Mouse (Mus musculus) neural tube, embryonic 10.5 days (tissue): Measurements from ENCODE around the gene Kalrn.

ENCODE experiments used
- DNase-seq: peaks from one replicate; pipeline ENCODE4 v3.0.0-alpha.2; 2017; ENCODE audit warnings: low spot score; ENCODE audit errors: extremely low spot score

Kalrn gene

DNA sequence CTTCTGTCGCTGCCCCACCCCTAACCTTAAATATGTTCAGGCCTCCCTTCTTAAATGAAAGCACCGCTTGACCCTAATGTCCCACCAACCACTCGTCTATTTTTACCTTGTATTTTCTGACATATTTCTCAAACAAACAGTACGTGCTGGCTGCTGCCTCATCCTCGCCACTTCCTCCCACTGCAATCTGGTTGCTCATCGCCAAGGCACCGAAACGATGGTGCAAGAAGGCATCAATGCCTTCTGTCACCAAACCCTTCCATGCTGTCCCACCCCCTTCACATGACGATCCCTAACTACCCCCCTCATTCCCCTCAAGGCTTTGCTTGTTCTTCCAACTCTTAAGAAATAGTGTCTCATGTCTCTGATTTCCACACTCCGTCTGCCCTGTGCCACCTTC, 69.1 kb downstream of the Kalrn start:
- no peak for DNase-seq

DNA sequence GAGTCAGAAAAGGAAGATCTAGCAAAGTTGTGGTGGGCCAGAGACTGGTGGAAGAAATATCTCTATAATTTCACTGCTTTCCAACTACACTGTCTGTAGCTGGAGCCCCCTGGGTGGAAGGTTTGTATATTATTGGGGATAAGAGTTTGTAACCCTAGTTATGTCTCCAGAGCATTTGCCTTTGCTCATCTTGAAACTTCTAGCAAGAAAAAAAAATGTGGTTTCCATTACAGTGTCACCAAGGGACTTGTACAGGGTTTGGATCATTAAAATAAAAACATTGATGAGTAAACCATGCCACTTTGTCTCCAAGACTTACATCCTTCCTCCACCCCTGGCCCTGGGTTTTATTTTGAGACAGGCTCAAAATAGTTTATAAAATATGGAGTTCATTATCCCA, 71.2 kb downstream of the Kalrn start:
- no peak for DNase-seq

DNA sequence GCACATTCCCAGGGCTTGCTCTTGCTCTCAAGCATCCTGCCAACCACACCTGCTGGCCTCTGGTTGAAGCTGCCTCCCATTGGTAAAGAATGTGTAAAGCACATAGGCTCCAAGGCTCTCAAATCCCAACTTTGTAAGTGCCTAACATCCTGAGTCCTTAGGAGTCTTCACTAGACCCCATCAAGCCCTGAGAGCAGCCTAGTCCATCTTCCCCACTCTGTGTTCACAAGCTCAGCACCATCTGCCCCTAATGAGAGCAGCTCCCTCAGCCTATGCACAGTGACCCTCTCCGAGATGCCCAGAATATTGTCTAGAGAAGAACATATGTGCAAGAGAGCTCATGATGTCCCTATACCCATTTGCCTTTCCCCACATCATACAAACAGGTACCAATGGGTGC, 78.6 kb downstream of the Kalrn start:
- no peak for DNase-seq

- DNase-seq = no peak
Measured at GRCm38 (mm10) chr16:34493914-34494313, 79.4 kb downstream of the Kalrn start.

GRCm38 (mm10) chr16:34491225-34491624, 82.1 kb downstream of the Kalrn start:
- no peak for DNase-seq

DNA sequence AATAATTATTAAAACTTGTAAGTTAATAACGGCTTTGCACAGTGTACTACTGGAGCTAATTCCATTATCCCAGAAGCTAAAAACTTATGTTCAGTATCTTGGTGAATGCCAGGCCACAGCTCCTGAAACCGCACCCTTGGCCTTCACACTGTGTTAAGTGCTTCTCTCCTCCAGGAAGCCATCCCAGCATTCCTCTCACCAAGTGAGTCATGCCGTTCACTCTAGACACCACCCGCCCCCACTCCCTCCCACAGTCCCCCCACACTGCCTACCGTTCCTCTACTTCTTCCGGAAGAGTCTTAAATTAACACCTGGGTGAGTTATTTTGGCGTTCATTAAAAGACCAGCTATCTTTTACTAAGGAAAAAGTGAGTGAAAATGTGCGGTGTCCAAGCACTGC, 82.8 kb downstream of the Kalrn start:
- DNase-seq = no peak

GRCm38 (mm10) chr16:34489805-34490325, 83.5 kb downstream of the Kalrn start:
- no peak for DNase-seq

- no peak for DNase-seq
Measured at GRCm38 (mm10) chr16:34487823-34488222, 85.5 kb downstream of the Kalrn start.

DNA sequence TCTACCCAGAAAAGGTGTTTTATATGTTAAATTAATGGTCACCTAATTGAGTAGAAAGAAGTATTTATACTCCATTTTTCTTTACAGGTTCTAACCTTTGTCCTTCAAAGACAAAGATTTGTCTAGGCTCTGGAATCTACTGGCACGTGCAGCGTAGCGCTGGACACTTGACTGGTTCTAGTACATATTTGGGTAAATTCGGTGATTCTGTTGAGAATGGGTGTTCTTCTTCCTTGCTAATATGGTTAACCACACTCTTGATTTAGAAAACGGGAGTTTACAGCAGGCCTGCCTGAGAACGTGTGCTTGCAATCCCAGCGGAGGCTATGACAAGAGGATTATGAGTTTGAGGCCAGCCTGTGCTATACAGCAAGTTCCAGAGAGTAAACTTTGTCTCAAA, 86.1 kb downstream of the Kalrn start:
- no peak for DNase-seq

- DNase-seq = no peak
Measured at GRCm38 (mm10) chr16:34485483-34485882, 87.8 kb downstream of the Kalrn start.

- no peak for DNase-seq
Measured at GRCm38 (mm10) chr16:34484921-34485320, 88.4 kb downstream of the Kalrn start.

- no peak for DNase-seq
Measured at GRCm38 (mm10) chr16:34484213-34484612, 89.1 kb downstream of the Kalrn start.

GRCm38 (mm10) chr16:34483716-34484115, 89.6 kb downstream of the Kalrn start:
- DNase-seq = no peak

- DNase-seq = no peak
Measured at GRCm38 (mm10) chr16:34474741-34475140, 98.6 kb downstream of the Kalrn start.

- DNase-seq = no peak
Measured at GRCm38 (mm10) chr16:34473891-34474290, 99.4 kb downstream of the Kalrn start.

DNA sequence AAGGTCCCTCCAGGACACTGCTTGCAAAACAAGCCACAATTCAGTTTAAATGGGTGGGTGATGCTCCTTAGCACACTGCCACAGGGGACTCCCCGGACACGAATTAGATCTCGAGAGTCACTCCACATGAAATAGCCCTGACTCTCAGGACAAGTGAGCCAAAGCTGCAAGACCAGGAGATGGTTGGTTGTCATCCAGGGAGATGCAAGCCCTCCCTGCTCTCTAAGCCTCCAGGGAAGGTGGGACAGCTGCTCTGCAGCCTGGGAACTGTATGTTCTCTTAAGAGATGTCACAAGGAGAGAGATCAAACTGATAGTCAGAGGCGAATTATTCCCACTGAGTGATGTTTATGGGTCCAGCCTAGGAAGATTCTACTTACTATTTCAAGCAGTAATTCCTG, 101.9 kb downstream of the Kalrn start:
- no peak for DNase-seq

DNA sequence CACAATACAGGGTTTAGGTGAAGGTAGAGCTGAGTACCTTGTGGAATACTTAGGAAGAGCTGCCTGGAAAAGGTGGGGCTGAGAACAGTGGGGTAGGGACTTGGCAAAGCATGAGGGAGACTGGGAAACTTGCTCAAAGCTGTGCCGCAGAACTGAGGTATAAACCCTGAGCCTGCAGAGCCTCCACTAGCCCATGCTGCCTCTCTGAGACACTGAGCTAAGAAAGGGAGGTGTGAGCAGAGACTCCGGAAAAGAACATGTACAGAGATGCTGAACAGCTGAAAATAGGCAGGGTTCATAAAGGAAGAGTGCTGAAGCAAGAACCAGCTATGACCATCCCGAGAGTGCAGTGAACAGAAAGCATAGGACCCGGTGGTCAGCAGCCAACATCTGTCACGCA, 103.0 kb downstream of the Kalrn start:
- DNase-seq = no peak

- peak; percentile 42 for DNase-seq
Measured at GRCm38 (mm10) chr16:34469277-34469868, 104.0 kb downstream of the Kalrn start.

GRCm38 (mm10) chr16:34466649-34467048, 106.7 kb downstream of the Kalrn start:
- DNase-seq = no peak

DNA sequence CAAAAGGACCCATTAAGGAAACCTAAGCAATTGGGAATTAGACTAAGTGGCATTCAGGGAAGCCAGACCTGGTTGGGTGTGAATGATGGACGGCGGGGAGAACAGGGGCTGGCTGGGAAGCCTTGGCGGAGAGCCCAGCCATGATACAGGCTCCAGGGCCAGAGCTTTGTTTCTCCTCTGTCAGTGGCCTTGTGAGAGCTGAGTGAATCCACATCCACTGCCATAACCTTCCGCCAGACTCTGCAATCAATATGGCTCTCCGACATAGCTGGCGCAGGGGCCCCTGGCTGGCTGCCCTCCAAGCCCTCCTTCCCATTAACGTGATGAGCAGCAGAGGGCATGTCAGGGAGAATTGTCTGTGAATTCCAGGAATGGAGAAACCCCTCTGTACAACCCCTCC, 117.0 kb downstream of the Kalrn start:
- DNase-seq = no peak

DNA sequence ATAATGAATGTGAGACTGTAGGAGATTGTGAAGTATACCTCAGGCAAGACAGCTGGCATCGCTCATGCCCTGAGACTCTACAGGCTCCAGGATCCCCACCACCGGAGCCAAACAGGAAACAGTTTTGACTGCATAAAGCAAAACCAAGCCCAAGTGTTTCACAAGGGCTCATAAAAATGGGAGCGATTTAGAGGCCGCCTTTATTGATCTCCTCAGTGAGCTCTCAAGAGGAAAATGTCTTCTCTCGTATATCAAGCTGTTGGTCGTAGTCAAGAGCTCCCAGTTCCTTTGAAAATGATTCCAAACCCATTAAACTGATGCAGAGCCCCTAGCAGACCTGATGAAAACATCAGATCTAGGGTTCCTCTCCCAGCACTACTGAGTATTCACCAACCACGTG, 127.7 kb downstream of the Kalrn start:
- no peak for DNase-seq

- DNase-seq = no peak
Measured at GRCm38 (mm10) chr16:34441704-34442103, 131.6 kb downstream of the Kalrn start.

GRCm38 (mm10) chr16:34440994-34441414, 132.3 kb downstream of the Kalrn start:
- DNase-seq = no peak
